Mouse (Mus musculus): Measurements from ENCODE around the gene Olfr467. TPM values are rescaled to one million over a fixed set of nuclear protein-coding genes. Genes with fewer than 3 reads are reported as not detected.
"Not testable (repeated sequence)": the region's sequence is repeated elsewhere in the genome, so short reads cannot be mapped to it uniquely, and the experiment has no call there.

The Olfr467 gene
- total RNA-seq (2015), result not detected in 2 replicates
- not detected in 2 replicates for total RNA-seq (2017)

DNA sequence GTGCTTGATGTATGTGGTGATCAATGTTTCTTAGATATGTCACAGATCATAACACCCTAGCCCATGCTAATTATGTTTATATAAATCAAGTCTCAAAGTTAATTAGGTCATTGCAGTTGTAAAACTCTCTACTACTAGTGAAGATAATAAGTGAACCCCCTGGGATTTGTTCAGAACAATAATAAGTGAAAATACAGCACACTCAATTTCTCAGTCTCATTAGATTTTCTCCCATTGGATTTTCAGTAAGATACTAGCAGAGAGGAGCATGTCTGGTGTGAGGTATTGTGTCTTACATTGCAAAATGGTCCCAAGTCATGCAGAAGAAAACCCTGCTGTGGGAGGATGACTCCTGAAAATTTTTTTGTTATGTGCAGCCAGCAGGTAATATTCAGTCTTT lies at the start of gene Olfr467:
Olfr467 (plus strand) TSS at position 301 of the 400 bp plus-strand sequence.
- no peak for ATAC-seq (replicated peaks; ENCODE audit: poor library complexity)

DNA sequence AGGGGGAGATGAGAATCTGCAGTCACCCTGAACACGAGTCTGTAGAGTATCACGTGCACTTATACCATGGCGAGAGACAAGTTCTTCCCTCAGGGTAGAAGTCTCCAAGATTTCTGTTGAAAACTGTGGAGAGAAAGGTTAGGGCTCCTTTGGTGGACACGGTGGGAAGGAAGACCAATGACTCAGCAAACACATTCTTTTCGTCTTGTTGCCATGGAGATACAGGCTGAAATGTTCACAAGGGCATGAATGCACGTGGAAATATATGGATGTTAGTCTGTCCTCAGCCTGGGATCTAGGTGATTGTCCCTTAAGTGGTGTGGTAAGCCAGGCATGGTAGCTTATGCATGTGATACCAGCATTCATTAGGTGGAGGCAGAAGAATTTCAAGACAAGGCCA lies 41.3 kb upstream of the Olfr467 start:
- no peak for ATAC-seq (replicated peaks; ENCODE audit: poor library complexity)

DNA sequence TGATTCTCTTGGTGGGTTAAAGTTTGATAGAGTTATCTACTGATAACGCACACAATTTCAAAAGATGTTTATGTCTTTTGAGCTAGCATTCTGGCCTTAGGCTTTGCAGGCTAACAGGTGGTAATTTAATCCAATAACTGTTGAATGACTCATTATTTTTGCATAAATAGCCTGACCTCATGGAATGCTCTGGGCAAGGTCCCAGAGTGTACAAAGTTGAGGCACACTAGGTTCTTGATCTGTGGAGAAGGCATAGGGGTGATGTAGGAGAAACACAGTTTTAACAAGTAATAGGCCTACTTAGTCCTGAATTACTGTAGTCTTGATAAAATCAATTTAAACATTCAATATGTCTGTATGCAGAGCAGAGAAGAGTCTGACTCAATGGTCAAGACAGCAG lies 33.8 kb upstream of the Olfr467 start:
- ATAC-seq (replicated peaks; ENCODE audit: poor library complexity), result no peak

DNA sequence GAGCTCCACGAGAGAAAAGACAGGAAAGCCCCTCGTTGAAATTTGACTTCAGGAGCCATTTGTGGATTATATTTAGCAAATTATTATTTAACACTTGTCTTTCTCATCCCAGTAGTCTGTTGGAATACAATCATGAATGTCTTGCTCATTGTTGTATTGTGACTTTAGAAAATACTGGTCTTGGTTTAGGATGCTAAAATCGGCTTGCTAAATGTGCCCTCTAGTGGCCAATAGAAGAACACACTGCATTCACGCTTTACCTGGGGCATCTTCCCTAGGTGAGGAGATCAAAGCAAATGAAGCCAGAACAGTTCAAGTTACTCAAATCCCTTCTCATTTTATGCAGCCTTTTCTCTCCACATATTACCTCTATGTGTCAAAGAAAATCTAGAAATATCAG lies 32.5 kb upstream of the Olfr467 start:
- peak; percentile 65 for ATAC-seq (replicated peaks; ENCODE audit: poor library complexity)

- ATAC-seq (replicated peaks; ENCODE audit: poor library complexity), result peak; percentile 90
These were observed 24.0 kb upstream of the Olfr467 start for GRCm38 (mm10) chr7:107787977-107788620.

DNA sequence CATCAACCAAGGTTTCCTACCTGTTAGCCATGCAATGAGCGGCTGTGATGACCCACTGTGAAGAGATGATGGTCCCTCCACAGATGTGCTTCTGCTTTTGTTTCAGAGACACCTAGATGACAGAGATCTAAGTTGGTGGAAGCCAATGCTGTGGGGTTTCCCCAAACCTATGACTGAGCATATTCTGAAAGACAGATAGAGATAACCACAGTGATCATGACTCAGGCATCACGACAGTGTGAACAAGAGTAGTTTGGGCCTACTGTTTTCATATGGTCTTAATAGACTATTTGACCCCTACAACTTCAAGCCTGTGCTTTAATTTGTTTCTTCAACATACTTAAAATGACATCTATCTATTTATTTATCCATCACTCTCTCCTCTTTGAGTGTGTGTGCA lies 15.6 kb upstream of the Olfr467 start:
- ATAC-seq (replicated peaks; ENCODE audit: poor library complexity), result no peak

GRCm38 (mm10) chr7:107801108-107801507 lies 11.0 kb upstream of the Olfr467 start, which contains the start of gene Ovch2:
Gene Ovch2, minus strand, starts transcription at chr7:107801208.
- no peak for ATAC-seq (replicated peaks; ENCODE audit: poor library complexity)

GRCm38 (mm10) chr7:107802138-107802537 lies 9.9 kb upstream of the Olfr467 start:
- no peak for ATAC-seq (replicated peaks; ENCODE audit: poor library complexity)

DNA sequence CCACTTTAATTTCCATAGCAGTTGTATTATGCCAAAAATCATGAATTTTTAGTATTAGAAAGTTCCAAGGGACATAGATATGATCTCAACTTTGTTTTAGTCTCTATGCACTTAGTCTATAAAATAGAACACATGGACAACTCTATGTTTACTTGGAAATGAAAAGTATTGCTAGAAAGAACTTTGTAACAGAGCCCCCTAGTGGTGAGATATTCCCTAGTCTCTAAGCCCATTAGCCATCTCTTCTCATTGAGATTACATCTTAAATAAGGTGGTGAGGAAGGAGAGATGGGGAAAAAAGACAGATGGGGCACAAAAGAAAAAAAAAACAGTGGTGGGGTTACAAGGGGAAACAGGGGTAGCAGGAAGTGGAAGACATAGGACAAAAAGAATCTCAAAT lies 7.4 kb downstream of the Olfr467 start:
- ATAC-seq (replicated peaks; ENCODE audit: poor library complexity), result peak; percentile 57; the same call in 1 of the 2 replicates

DNA sequence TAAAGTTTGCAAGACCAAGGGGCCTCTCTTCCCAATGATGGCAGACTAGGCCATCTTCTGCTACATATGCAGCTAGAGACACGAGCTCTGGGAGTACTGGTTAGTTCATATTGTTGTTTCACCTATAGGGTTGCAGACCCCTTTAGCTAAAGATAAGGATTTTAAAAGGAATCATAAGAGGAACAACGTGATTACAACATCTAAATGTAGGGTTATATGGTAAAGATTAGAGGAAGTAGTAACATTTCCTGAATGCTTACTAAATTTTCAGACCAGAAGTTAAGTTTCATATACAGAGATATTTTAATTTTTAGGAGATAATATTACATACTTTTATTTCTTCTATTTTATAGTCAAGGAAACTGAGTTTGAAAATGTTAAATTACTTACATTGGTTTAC lies 11.8 kb downstream of the Olfr467 start:
- ATAC-seq (replicated peaks; ENCODE audit: poor library complexity), result peak; percentile 90

DNA sequence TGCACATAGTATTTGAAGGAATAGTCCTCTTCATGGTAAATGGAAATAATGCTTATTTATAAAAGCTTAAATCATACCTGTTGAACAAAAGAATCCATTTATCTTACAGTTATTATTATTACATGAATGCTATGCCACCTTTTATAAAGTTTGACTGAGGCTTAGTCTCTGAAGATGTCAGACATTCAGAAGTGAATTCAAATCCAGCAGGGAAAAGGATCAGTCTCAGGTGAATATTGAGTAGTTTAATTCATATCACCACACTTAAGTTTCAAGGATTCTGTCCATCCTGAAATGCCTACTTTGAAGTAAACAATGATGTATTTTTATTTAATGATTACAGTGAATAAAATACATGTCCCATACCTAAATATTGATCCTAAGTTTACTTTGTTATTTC lies 13.4 kb downstream of the Olfr467 start, which contains the start of gene Olfr469:
Olfr469 (minus strand) TSS at position 101 of the 400 bp plus-strand sequence.
- not testable (repeated sequence) for ATAC-seq (replicated peaks; ENCODE audit: poor library complexity)

DNA sequence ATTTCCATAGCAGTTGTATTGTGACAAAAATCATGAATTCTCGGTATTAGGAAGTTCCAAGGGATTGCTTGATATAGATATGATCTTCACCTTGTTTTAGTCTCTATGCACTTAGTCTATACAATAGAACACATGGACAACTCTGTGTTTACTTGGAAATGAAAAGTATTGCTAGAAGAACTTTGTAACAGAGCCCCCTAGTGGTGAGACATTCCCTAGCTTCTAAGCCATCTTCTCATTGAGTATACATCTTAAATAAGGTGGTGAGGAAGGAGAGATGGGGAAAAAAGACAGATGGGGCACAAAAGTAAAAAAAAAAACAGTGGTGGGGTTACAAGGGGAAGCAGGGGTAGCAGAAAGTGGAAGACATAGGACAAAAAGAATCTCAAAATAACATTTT lies 29.7 kb downstream of the Olfr467 start:
- peak; percentile 62; the same call in 1 of the 2 replicates for ATAC-seq (replicated peaks; ENCODE audit: poor library complexity)

DNA sequence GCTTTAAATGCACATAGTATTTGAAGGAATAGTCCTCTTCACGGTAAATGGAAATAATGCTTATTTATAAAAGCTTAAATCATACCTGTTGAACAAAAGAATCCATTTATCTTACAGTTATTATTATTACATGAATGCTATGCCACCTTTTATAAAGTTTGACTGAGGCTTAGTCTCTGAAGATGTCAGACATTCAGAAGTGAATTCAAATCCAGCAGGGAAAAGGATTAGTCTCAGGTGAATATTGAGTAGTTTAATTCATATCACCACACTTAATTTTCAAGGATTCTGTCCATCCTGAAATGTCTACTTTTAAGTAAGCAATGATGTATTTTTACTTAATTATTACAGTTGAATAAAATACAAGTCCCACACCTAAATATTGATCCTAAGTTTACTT lies 35.3 kb downstream of the Olfr467 start, which contains the start of gene Olfr470:
Olfr470 (minus strand) TSS at position 101 of the 400 bp plus-strand sequence.
- not testable (repeated sequence) for ATAC-seq (replicated peaks; ENCODE audit: poor library complexity)

Other genes with a start within 250 kb of the Olfr467 start
- gene Olfml1, start 244.8 kb upstream of the Olfr467 start, total RNA-seq (2015), result not detected in 2 replicates
- 0.41 TPM in 1 of 2 replicates, not detected in the other for gene Olfml1, start 244.8 kb upstream of the Olfr467 start, total RNA-seq (2017)
- gene Ppfibp2, start 217.1 kb upstream of the Olfr467 start, total RNA-seq (2015), result 4.8 and 5.0 TPM in 2 replicates
- 3.3 and 4.7 TPM in 2 replicates for gene Ppfibp2, start 217.1 kb upstream of the Olfr467 start, total RNA-seq (2017)
- not detected in 2 replicates for gene 5330417H12Rik, start 187.1 kb upstream of the Olfr467 start, total RNA-seq (2015)
- gene 5330417H12Rik, start 187.1 kb upstream of the Olfr467 start, total RNA-seq (2017), result not detected in 2 replicates
- gene Cyb5r2, start 54.2 kb upstream of the Olfr467 start, total RNA-seq (2015), result not detected in 2 replicates
- not detected in 2 replicates for gene Cyb5r2, start 54.2 kb upstream of the Olfr467 start, total RNA-seq (2017)
- gene Ovch2, start 11.1 kb upstream of the Olfr467 start, total RNA-seq (2015), result not detected in 2 replicates
- not detected in 2 replicates for gene Ovch2, start 11.1 kb upstream of the Olfr467 start, total RNA-seq (2017)
- gene Olfr469, start 13.3 kb downstream of the Olfr467 start, total RNA-seq (2015), result not detected in 2 replicates
- not detected in 2 replicates for gene Olfr469, start 13.3 kb downstream of the Olfr467 start, total RNA-seq (2017)
- gene Olfr470, start 35.2 kb downstream of the Olfr467 start, total RNA-seq (2015), result not detected in 2 replicates
- gene Olfr470, start 35.2 kb downstream of the Olfr467 start, total RNA-seq (2017), result not detected in 2 replicates
- gene Olfr472, start 85.6 kb downstream of the Olfr467 start, total RNA-seq (2015), result not detected in 2 replicates
- not detected in 2 replicates for gene Olfr472, start 85.6 kb downstream of the Olfr467 start, total RNA-seq (2017)
- gene Olfr473, start 118.2 kb downstream of the Olfr467 start, total RNA-seq (2015), result not detected in 2 replicates
- not detected in 2 replicates for gene Olfr473, start 118.2 kb downstream of the Olfr467 start, total RNA-seq (2017)
- not detected in 2 replicates for gene Olfr474, start 142.4 kb downstream of the Olfr467 start, total RNA-seq (2015)
- not detected in 2 replicates for gene Olfr474, start 142.4 kb downstream of the Olfr467 start, total RNA-seq (2017)
- not detected in 2 replicates for gene Olfr476, start 152.5 kb downstream of the Olfr467 start, total RNA-seq (2015)
- not detected in 2 replicates for gene Olfr476, start 152.5 kb downstream of the Olfr467 start, total RNA-seq (2017)
- not detected in 2 replicates for gene Olfr477, start 174.4 kb downstream of the Olfr467 start, total RNA-seq (2015)
- gene Olfr477, start 174.4 kb downstream of the Olfr467 start, total RNA-seq (2017), result not detected in 2 replicates
- gene Olfr478, start 221.7 kb downstream of the Olfr467 start, total RNA-seq (2015), result not detected in 2 replicates
- not detected in 2 replicates for gene Olfr478, start 221.7 kb downstream of the Olfr467 start, total RNA-seq (2017)
- not detected in 2 replicates for gene Olfr479, start 238.4 kb downstream of the Olfr467 start, total RNA-seq (2015)
- gene Olfr479, start 238.4 kb downstream of the Olfr467 start, total RNA-seq (2017), result not detected in 2 replicates

All from megakaryocyte progenitor cell, adult 5-6 weeks (primary cell).